Mouse (Mus musculus) testis, adult 2 months (tissue): Measurements from ENCODE around the gene Sox4.

Source experiments
- CTCF ChIP-seq: fragments of 200-500 bp; IDR thresholded peaks from 2 replicates; pipeline ENCODE4 v1.5.1; 2012; ENCODE audit warnings: low read depth, mild to moderate bottlenecking, inconsistent platforms, low read length, moderate library complexity; ENCODE audit not compliant: control insufficient read depth, insufficient read depth, insufficient replicate concordance
- POLR2A ChIP-seq: fragments of 200-500 bp; IDR thresholded peaks from 2 replicates; pipeline ENCODE4 v1.6.1; 2012; ENCODE audit warnings: low read depth, mild to moderate bottlenecking, inconsistent platforms, low read length, moderate library complexity; ENCODE audit not compliant: control insufficient read depth

DNA sequence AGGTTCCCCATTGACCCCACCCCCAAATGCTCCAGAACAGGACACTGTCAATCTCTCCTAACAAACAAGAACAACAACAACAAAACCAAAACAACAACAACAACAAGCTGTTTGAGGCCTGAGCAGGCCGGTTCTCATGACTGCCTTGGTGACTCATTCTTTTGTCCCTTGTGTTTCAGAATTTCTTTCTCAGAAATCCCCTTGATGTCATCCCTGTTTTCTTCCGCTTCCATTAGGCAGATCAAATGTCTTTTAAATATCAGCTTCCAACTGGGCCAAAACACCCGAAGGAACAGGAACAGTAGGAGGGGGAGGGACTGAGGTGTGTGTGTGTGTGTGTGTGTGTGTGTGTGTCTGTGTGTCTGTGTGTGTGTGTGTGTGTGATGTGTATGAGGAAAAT is 21.7 kb downstream of the Sox4 start:
- TF ChIP-seq POLR2A (no peak), CTCF (no peak)
